Mouse (Mus musculus): Measurements from ENCODE around the gene Sucla2. TPM values are rescaled to one million over a fixed set of nuclear protein-coding genes. Genes with fewer than 3 reads are reported as not detected.
"Not testable (repeated sequence)": the region's sequence is repeated elsewhere in the genome, so short reads cannot be mapped to it uniquely, and the experiment has no call there.

Gene Sucla2
- polyA plus RNA-seq, 1 experiment, result 91.0 TPM

- H3K36me3 ChIP-seq (ENCODE audit: control insufficient read depth, insufficient read depth, low read length, poor library complexity, severe bottlenecking), result no peaks in the 10 kb centered on the region
- no peaks in the 10 kb centered on the region for H3K9me3 ChIP-seq (replicated peaks; ENCODE audit: control insufficient read depth, insufficient read depth, low read length, poor library complexity, severe bottlenecking)
- no peak overlapping the region for H3K27ac ChIP-seq (ENCODE audit: insufficient read depth, low read length)
- no peaks in the 10 kb centered on the region for H3K4me1 ChIP-seq (ENCODE audit: control insufficient read depth, insufficient read depth, low read length)
- H3K4me3 ChIP-seq (ENCODE audit: low read depth, low read length), result no peak overlapping the region
- no peak for TF ChIP-seq POLR2A (IDR thresholded peaks at IDR 0.05; ENCODE audit: insufficient read depth, low read length)
- no peak for TF ChIP-seq EP300 (IDR thresholded peaks at IDR 0.05; ENCODE audit: insufficient read depth, low read depth, low read length)
- no peak for TF ChIP-seq CTCF (IDR thresholded peaks at IDR 0.05; ENCODE audit: low read depth, low read length)
- H3K9ac ChIP-seq (ENCODE audit: low read depth, poor library complexity, severe bottlenecking), result no peak overlapping the region
- H3K27me3 ChIP-seq (ENCODE audit: control insufficient read depth, insufficient read depth, low read length, poor library complexity, severe bottlenecking), result no peaks in the 10 kb centered on the region
Measured at GRCm38 (mm10) chr14:73608668-73609481, 83.8 kb downstream of the Sucla2 start.

GRCm38 (mm10) chr14:73614961-73615360, 89.8 kb downstream of the Sucla2 start:
- H3K9me3 ChIP-seq (replicated peaks; ENCODE audit: control insufficient read depth, insufficient read depth, low read length, poor library complexity, severe bottlenecking); H3K27me3 ChIP-seq (ENCODE audit: control insufficient read depth, insufficient read depth, low read length, poor library complexity, severe bottlenecking); H3K4me3 ChIP-seq (ENCODE audit: low read depth, low read length); H3K9ac ChIP-seq (ENCODE audit: low read depth, poor library complexity, severe bottlenecking); H3K4me1 ChIP-seq (ENCODE audit: control insufficient read depth, insufficient read depth, low read length); H3K27ac ChIP-seq (ENCODE audit: insufficient read depth, low read length); H3K36me3 ChIP-seq (ENCODE audit: control insufficient read depth, insufficient read depth, low read length, poor library complexity, severe bottlenecking): not testable (repeated sequence)

GRCm38 (mm10) chr14:73620880-73621279, 95.8 kb downstream of the Sucla2 start:
- Histone ChIP-seq H3K9ac (ENCODE audit: low read depth, poor library complexity, severe bottlenecking) (no peak overlapping the region), H3K27ac (ENCODE audit: insufficient read depth, low read length) (no peak overlapping the region), H3K36me3 (ENCODE audit: control insufficient read depth, insufficient read depth, low read length, poor library complexity, severe bottlenecking) (no peaks in the 10 kb centered on the region), H3K27me3 (ENCODE audit: control insufficient read depth, insufficient read depth, low read length, poor library complexity, severe bottlenecking) (no peaks in the 10 kb centered on the region; the same call in 1 of the 2 replicates), H3K4me3 (ENCODE audit: low read depth, low read length) (no peak overlapping the region), H3K9me3 (replicated peaks; ENCODE audit: control insufficient read depth, insufficient read depth, low read length, poor library complexity, severe bottlenecking) (no peaks in the 10 kb centered on the region), H3K4me1 (ENCODE audit: control insufficient read depth, insufficient read depth, low read length) (no peaks in the 10 kb centered on the region)
- TF ChIP-seq CTCF (IDR thresholded peaks at IDR 0.05; ENCODE audit: low read depth, low read length), result no peak

- no peak overlapping the region for H3K4me3 ChIP-seq (ENCODE audit: low read depth, low read length)
- no peaks in the 10 kb centered on the region for H3K4me1 ChIP-seq (ENCODE audit: control insufficient read depth, insufficient read depth, low read length)
- no peaks in the 10 kb centered on the region for H3K9me3 ChIP-seq (replicated peaks; ENCODE audit: control insufficient read depth, insufficient read depth, low read length, poor library complexity, severe bottlenecking)
- H3K36me3 ChIP-seq (ENCODE audit: control insufficient read depth, insufficient read depth, low read length, poor library complexity, severe bottlenecking), result no peaks in the 10 kb centered on the region
- TF ChIP-seq EP300 (IDR thresholded peaks at IDR 0.05; ENCODE audit: insufficient read depth, low read depth, low read length) (no peak), CTCF (IDR thresholded peaks at IDR 0.05; ENCODE audit: low read depth, low read length) (no peak), POLR2A (IDR thresholded peaks at IDR 0.05; ENCODE audit: insufficient read depth, low read length) (no peak)
- H3K27ac ChIP-seq (ENCODE audit: insufficient read depth, low read length), result no peak overlapping the region
- no peaks in the 10 kb centered on the region; the same call in 1 of the 2 replicates for H3K27me3 ChIP-seq (ENCODE audit: control insufficient read depth, insufficient read depth, low read length, poor library complexity, severe bottlenecking)
- H3K9ac ChIP-seq (ENCODE audit: low read depth, poor library complexity, severe bottlenecking), result no peak overlapping the region
Measured at GRCm38 (mm10) chr14:73622988-73623387, 97.9 kb downstream of the Sucla2 start.

GRCm38 (mm10) chr14:73625469-73625868, 100.3 kb downstream of the Sucla2 start:
- Histone ChIP-seq H3K9me3 (replicated peaks; ENCODE audit: control insufficient read depth, insufficient read depth, low read length, poor library complexity, severe bottlenecking) (no peaks in the 10 kb centered on the region), H3K4me1 (ENCODE audit: control insufficient read depth, insufficient read depth, low read length) (no peaks in the 10 kb centered on the region), H3K27ac (ENCODE audit: insufficient read depth, low read length) (no peak overlapping the region), H3K27me3 (ENCODE audit: control insufficient read depth, insufficient read depth, low read length, poor library complexity, severe bottlenecking) (no peaks in the 10 kb centered on the region), H3K9ac (ENCODE audit: low read depth, poor library complexity, severe bottlenecking) (no peak overlapping the region), H3K4me3 (ENCODE audit: low read depth, low read length) (no peak overlapping the region), H3K36me3 (ENCODE audit: control insufficient read depth, insufficient read depth, low read length, poor library complexity, severe bottlenecking) (no peaks in the 10 kb centered on the region)
- TF ChIP-seq EP300 (IDR thresholded peaks at IDR 0.05; ENCODE audit: insufficient read depth, low read depth, low read length), result no peak
- TF ChIP-seq CTCF (IDR thresholded peaks at IDR 0.05; ENCODE audit: low read depth, low read length), result no peak
- no peak for TF ChIP-seq POLR2A (IDR thresholded peaks at IDR 0.05; ENCODE audit: insufficient read depth, low read length)

- no peaks in the 10 kb centered on the region for H3K4me1 ChIP-seq (ENCODE audit: control insufficient read depth, insufficient read depth, low read length)
- no peaks in the 10 kb centered on the region for H3K9me3 ChIP-seq (replicated peaks; ENCODE audit: control insufficient read depth, insufficient read depth, low read length, poor library complexity, severe bottlenecking)
- TF ChIP-seq CTCF (IDR thresholded peaks at IDR 0.05; ENCODE audit: low read depth, low read length) (no peak), POLR2A (IDR thresholded peaks at IDR 0.05; ENCODE audit: insufficient read depth, low read length) (no peak), EP300 (IDR thresholded peaks at IDR 0.05; ENCODE audit: insufficient read depth, low read depth, low read length) (no peak)
- no peak overlapping the region for H3K27ac ChIP-seq (ENCODE audit: insufficient read depth, low read length)
- H3K36me3 ChIP-seq (ENCODE audit: control insufficient read depth, insufficient read depth, low read length, poor library complexity, severe bottlenecking), result no peaks in the 10 kb centered on the region
- no peaks in the 10 kb centered on the region for H3K27me3 ChIP-seq (ENCODE audit: control insufficient read depth, insufficient read depth, low read length, poor library complexity, severe bottlenecking)
- no peak overlapping the region for H3K9ac ChIP-seq (ENCODE audit: low read depth, poor library complexity, severe bottlenecking)
- no peak overlapping the region for H3K4me3 ChIP-seq (ENCODE audit: low read depth, low read length)
Measured at GRCm38 (mm10) chr14:73631511-73631910, 106.4 kb downstream of the Sucla2 start.
